Mouse (Mus musculus): ENCODE measurements around the gene Tmeff1.

The Tmeff1 gene

GRCm38 (mm10) chr4:48584421-48585240 lies at the start of gene Tmeff1:
Gene Tmeff1, plus strand, starts transcription at chr4:48585174.
- DNase-seq = peak; percentile 41 to 69

- no peak for DNase-seq
Observed at GRCm38 (mm10) chr4:48536275-48536674, 48.7 kb upstream of the Tmeff1 start.

DNA sequence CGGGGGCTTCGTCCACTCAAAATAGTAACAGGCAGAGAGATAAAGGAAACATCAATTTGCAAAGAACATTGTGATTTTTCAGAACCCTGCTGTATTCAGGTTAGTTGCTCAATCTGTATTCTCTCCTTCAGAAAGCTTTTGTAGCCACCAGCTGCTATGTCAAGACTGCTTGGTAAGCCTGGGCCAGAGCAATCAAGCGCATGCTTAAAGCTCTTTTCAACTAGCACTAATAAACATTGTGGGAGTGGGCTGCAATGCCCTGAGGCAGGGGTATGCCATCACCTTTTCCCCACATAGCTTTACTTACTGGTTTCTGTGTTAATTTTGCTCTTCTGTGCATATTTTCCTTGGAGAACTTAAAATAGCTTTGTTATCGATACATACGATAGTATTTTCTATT lies 48.0 kb upstream of the Tmeff1 start:
- DNase-seq = no peak

GRCm38 (mm10) chr4:48538581-48538980 lies 46.4 kb upstream of the Tmeff1 start:
- no peak for DNase-seq

GRCm38 (mm10) chr4:48539841-48540575 lies 45.0 kb upstream of the Tmeff1 start, which contains the start of gene Msantd3:
Gene Msantd3, plus strand, starts transcription at chr4:48539935.
- DNase-seq = peak; percentile 71 to 76

DNA sequence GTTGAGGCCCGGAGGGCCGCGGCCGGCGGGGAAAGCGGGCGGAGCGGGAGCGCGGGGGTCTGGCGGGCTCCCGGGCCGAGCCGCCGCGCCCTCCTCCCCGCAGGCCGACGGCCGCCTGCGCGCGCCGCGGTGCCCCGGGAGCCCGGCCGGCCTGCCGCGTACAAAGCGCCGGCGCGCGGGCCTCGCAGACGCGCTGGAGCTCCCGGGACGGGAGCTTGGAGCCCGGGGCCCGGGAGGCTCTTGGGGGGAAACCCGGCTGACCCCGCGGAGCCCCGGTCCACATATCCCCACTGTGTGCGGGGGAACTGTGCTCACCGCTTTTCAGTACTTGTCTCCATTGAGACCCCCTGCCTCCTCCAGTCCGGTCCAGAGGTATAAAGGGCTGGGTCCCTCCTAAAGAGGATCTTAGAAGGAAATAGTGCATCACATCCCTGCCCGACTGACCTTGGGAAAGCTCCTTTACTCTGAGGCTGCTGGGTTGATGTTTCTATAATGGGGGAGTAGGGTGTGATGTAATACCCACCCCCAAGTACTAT lies 44.3 kb upstream of the Tmeff1 start:
- DNase-seq = peak; percentile 49 to 72

GRCm38 (mm10) chr4:48541526-48542250 lies 43.3 kb upstream of the Tmeff1 start:
- DNase-seq = no peak

GRCm38 (mm10) chr4:48542351-48542750 lies 42.6 kb upstream of the Tmeff1 start:
- DNase-seq = no peak

DNA sequence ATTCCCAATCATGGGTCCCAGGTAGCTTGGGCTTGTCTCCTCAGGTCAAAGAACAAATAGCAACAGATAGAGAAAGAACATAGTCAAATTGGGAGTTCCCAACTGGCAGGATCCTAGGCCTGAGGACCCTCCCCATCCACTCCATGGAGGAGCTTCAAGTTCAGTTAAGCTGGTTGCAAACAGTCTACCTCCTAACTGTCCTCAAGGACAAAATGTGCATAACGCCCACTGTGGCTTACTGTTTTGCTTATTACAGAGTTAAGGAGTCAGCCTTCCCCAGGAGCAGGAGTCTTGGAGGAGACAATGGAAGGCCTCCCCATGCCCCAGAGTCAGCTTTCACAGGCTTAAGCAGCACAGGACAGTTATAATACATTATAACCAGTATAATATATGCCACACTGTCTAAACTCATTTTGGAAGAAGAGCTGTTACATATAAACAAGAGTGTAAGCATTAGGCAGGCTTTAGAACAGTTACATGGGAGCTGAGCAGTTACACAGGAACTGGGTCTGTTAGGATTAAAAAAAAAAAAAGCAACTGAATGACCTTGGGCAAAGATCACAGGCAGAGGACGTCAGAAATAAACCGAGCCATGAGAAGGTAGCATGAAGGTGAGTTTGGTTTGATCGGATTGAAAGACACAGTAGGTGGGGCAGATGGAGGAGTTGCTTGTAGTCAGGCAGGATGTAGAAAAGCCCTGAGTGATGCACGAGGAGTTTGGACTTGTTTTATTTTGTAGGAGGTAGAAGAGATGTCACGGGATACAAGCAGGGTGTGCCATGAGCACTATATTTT lies 41.7 kb upstream of the Tmeff1 start:
- DNase-seq = no peak

- no peak for DNase-seq
Observed at GRCm38 (mm10) chr4:48544141-48544540, 40.8 kb upstream of the Tmeff1 start.

DNA sequence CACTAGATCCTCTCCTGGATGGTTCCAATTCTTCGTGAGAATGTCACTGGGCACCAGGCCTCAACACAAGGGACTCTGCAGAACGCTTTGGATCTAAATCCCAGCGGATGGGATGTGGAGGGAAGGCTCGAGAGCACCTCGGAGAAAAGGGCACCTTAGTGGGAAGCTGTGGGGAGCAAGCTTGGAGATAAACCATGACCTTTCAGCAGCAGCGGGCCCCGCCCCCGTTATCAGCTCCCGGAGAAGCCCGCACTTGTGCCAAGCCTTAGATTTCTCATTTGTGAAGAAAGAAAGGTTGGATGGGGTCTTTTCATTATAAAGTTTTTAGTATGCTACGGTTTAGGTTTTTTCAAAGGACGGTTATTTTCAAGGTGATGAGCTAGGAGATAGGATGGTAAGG lies 39.0 kb upstream of the Tmeff1 start:
- no peak for DNase-seq

DNA sequence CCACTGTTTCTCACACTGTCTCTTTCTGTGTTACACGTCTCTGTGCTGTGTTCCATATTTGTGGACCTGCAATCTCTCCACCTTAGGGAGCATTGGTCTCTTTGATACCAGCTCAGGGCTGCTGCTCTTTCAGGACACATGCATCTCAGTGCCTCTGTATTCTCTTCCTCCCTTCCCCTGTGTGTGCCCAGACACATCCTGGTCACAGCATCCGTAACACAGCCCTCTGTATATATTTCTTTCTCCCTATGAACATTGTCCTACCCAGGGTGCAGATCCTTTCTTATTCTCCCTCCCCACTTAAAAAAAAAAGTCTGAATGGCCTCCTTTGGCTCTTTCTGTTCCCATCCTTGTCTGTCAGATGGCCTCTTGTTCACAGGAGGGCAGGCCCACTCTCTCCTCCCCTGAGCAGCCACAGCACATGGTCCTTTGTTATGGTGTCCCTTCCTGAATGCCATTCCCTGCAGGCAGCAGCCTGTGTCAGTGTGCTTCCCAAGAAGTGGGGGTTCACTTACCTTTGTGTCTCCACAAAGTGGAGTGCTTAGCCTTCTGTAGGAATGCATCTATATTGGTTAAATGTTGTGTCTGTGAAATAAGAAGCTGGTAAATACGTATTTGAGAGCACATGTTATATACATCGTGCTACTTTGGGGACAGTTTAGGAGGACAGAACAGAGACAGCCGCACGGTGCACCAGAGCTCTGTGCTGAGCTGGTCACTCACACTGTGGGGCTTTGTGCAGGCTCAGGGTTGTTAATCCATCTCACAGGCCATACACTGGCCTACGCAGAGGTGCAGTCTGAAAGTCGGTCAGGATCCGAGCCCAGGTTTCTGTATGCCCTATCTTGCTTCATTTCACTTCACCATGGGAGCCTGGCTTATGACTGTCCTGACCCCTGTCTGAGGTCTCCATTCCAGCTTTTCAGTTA lies 38.1 kb upstream of the Tmeff1 start:
- DNase-seq = no peak

DNA sequence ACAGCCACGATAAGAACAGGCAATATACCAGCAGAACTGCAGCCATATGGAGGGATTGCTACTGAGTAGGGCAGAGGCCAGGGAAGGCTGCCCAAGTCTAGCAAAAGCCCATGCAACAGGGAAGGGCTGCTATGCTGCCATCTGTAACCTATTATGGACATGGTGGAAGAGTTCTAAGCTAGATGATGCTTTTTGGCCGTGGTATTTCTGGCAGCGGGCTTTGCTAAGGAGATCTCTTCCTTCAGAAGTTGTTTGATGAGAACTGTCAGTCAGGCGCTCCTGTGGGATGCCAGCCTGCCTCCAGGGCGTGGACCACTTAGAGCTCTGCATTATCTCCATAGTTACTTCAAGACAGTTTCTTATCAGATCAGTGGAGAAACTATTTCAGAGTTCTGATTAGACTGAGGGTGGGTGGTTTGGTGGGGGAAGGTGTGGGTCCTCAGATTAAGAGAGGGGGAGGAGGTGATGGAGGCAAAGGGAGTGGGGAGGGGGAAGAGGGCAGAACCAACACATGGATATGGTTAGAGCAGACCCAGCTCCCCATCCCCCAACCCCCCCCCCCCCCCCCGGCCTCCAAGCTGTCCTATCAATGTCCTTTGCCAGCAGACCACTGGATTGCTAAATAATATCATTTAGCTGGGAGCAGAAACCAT lies 36.5 kb upstream of the Tmeff1 start:
- no peak for DNase-seq

DNA sequence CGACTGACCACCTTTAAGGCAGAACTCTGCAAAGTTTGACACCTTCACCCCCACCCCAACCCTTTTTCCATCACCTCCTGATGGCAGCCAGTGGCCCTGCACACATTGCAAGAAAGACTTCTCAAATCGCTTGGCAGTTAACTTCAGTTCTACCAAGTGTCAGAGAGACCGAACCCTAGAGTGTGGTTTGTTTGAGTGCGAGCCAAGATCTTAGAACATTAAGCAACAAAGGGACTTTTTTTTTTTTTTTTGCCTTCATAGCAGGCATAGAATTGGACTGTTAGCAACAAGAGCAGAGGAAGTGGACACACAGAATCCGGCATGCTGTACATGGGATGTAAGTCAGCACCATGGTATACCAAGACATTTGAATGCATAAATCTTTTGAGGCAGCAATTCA lies 35.3 kb upstream of the Tmeff1 start:
- DNase-seq = no peak

GRCm38 (mm10) chr4:48552486-48553064 lies 32.4 kb upstream of the Tmeff1 start:
- peak in 1 of 2 experiments; percentile 43 for DNase-seq

- DNase-seq = no peak
Observed at GRCm38 (mm10) chr4:48554132-48554531, 30.8 kb upstream of the Tmeff1 start.

DNA sequence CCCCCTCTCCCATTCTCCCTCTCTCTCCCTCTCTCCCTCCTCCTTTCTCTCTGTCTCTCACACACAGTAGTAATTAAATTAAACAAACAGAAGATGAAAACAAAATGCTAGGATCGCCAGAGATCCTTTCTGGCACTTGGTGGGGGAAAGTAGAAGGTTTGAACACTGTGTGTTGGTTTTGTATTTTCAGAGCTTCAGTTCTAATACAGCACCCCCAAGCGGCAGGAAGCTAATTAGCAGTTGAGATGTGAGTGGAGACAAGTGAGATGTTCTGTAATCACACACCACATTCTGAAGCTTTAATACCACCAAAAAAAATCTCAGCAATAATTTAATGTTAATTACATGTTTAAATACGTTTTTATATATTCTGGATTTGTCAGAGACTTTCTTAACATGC lies 29.2 kb upstream of the Tmeff1 start:
- DNase-seq = peak in 1 of 2 experiments; percentile 63

DNA sequence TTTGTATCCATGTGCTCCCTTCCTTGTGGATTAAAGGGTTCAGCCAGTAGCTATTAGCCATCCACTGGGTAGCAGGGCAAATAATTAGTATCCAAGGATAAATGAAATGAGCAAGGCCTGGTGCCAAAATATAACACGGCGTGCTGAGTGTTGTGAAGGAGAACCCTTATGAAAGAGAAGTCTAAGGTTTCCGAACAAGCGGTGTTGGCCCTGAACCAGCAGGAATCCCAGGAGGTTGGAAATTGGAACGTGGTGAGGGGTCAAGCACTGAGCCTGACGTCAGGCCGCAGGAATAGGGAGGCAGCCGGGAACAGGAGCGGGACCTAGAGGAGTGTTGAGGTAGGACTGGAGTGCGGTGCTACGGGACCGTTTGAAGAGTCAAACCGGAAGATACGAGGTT lies 25.3 kb upstream of the Tmeff1 start:
- no peak for DNase-seq

DNA sequence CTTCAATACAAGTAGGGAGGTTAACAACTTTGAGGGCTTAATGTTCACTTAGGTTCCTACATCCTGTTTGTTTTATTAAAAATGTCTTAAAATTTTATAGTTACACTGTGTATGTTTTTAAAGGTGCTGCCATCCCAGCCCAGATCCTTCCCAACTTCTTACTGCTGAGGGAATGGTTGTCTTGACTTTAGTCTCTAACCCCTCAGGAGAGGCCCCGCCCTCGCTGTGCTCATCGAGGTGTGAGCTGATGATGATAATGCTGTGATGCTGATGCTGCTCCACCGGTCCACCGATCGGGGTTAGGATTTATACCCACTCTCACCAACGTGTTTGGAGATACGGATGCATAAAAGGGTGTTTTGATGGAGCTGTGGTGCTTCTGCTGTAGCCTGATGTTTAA lies 23.1 kb upstream of the Tmeff1 start:
- no peak for DNase-seq

DNA sequence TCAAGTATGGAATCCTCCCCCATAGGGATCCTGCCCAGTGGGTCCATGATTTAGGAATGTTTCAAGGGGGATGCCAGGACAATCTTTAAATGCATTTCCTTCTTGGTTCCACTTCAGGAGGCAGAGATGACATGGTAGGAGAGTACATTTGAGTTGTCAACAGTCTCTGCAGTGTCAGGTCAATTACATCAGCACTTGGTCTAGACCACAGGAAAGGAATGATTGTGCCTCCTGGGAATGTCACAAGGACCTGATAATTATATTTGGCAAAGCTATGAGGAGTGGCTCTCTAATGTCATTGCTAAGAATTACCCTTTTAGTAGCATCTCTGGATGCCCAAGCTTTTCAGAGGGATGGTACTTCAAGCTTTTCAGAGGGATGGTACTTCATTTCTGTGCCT lies 20.0 kb upstream of the Tmeff1 start:
- no peak for DNase-seq

Measured in lung, postnatal 4 days (tissue).